8 mouse cellular contexts compared by ENCODE assay signal in the genomic region with DNA sequence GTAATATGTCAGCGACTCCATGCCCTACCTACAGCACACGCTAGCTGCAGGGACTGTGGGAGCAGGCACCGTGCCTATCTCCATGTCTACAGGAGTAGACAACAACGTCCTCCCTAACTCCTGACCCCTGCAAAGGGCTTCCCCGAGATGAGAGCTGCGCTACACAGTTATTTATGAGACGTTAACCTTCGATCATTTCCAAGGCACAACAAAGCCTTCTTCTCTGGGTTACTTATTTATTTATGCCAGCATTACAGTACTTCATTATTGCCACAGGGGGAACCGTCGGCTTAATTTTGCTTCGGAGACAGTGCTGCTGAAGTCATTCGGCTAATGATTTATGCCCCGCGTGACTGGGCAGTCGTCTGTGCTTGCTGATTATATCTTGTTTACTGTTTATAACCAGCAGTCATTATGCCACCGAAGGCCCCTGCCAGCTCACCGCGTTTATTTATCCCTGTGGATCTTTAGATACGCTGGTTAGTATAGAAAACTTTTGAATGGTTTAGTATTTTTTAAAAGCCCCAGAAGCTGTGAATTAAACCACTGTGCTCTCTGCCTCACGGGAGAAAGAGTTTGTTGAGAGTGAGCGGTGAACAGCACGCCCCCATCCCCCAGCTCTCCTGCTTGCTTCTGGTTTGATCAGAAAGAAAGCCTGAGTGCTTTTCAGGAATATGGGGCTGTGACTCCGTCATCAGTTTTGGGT.
DNase-seq lines count a peak whose midpoint lies in the region; ATAC-seq and TF ChIP-seq lines count a peak whose summit lies in the region.

No protein-coding gene starts in this region.

- intact Hi-C loops in gastrocnemius, postnatal 14 days (cut with DNase I; ENCODE audit: low total_unique reads): loop anchor here (5.0 to 10.0 kb wide), 2 partner anchors 498 to 535 kb away; no protein-coding TSS in a partner anchor
- intact Hi-C loops in left cerebral cortex, postnatal 10 days (cut with DNase I): loop anchor here (5.0 to 10.0 kb wide), 2 partner anchors 498 to 530 kb away; no protein-coding TSS in a partner anchor

- peak; percentile 65 for ATAC-seq in Patski
- ATAC-seq in intestine, embryonic 15.5 days: peak; percentile 79
- no peak for ATAC-seq in megakaryocyte-erythroid progenitor cell, adult 5-6 weeks (replicated peaks; ENCODE audit: low FRiP score, low TSS enrichment, poor library complexity, severe bottlenecking)

- WGBS in intestine, embryonic 15.5 days: 14% methylated on average over 23 of the region's 23 CpGs

- no peak overlapping the region; the same call in 1 of the 2 replicates for H3K9ac ChIP-seq in intestine, embryonic 15.5 days

- H3K36me3 ChIP-seq in intestine, embryonic 15.5 days: no peaks in the 10 kb centered on the region

- peak overlapping the region; percentile 56 for H3K4me2 ChIP-seq in intestine, embryonic 15.5 days (replicated peaks)

- H3K4me1 ChIP-seq in intestine, embryonic 15.5 days (replicated peaks): peaks cover 7% of the 10 kb centered on the region; the same call in 1 of the 2 replicates

- H3K27ac ChIP-seq in intestine, embryonic 15.5 days: no peak overlapping the region

- no peaks in the 10 kb centered on the region for H3K27me3 ChIP-seq in Patski
- no peaks in the 10 kb centered on the region for H3K27me3 ChIP-seq in intestine, embryonic 15.5 days (replicated peaks)

- CTCF ChIA-PET in Patski (lab: Charles Lee): interaction anchor here (1.3 to 2.1 kb wide), 2 partner anchors 17 to 540 kb away, joined by 3 to 6 read pairs; no protein-coding TSS in a partner anchor

- 0 out of 2 replicates have a peak overlapping the region, but pooled peaks have one; percentile 17 for H3K4me3 ChIP-seq in intestine, embryonic 15.5 days (replicated peaks)

- peak; percentile 35 for DNase-seq in Patski (ENCODE audit: low read depth, low spot score)
- DNase-seq in embryo, embryonic 10 days (ENCODE audit: low spot score): peak; percentile 65
- DNase-seq in gastrocnemius, postnatal 14 days: peak; percentile 62
- peak; percentile 30 to 51 for DNase-seq in left cerebral cortex, postnatal 10 days (ENCODE audit: extremely low spot score in 1 of 2, low spot score in 2 of 2)
- peak; percentile 73 to 77 for DNase-seq in lung, postnatal 4 days
- DNase-seq in right cerebral cortex, postnatal 25 days: peak; percentile 21

- in situ Hi-C loops in Patski (cut with MboI; ENCODE audit: low pct_unique_long_range_greater_than_20kb): loop anchor here (5.0 to 10.0 kb wide), 6 partner anchors 105 to 638 kb away; a partner anchor contains a TSS

- peak; percentile 84 for TF ChIP-seq CTCF in Patski (IDR thresholded peaks at IDR 0.05)

- POLR2A ChIA-PET in Patski (lab: Charles Lee): no interaction called here

- H3K9me3 ChIP-seq in intestine, embryonic 15.5 days: no peaks in the 10 kb centered on the region

Comparison
In these comparisons a context has a peak if more than half of its experiments do, and no peak if none do; other contexts are left out.
1. DNase-seq: peak in every context shown above with its lines; median percentile 75 in lung, postnatal 4 days; 65 in embryo, embryonic 10 days; 62 in gastrocnemius, postnatal 14 days; 40 in left cerebral cortex, postnatal 10 days; 35 in Patski; 21 in right cerebral cortex, postnatal 25 days.